Mouse (Mus musculus) ES-E14 (cell line): ENCODE results near the gene Rabgap1l.

Experiments used
- CHD2 ChIP-seq: IDR thresholded peaks from 2 replicates; pipeline ENCODE4 v1.6.1; 2014; ENCODE audit warnings: mild to moderate bottlenecking, low read depth, low read length, inconsistent platforms
- ZC3H11A ChIP-seq: IDR thresholded peaks from 2 replicates; pipeline ENCODE4 v1.6.1; 2012; ENCODE audit warnings: low read depth, mild to moderate bottlenecking, inconsistent platforms, low read length, borderline replicate concordance
- ZNF384 ChIP-seq: IDR thresholded peaks from 2 replicates; pipeline ENCODE4 v1.6.1; 2012; ENCODE audit warnings: low read depth, low read length, inconsistent platforms

DNA sequence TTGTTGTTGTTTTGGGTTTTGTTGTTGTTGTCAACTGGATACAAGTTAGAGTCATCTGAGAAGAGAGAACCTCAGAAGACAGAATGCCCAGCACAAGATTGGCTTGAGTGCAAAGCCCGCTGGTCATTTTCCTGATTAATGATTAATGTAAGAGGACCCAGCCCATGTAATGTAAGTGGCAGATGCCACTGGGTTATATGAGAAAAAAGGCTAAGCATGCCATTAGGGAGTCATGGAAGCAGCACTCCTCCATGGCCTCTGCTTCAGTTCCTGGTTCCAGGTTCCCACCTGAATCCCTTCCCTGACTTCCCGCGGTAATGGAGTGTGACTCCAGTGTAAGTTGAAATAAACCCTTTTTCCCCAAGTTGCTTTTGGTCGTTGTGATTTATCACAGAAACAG is 480.4 kb downstream of the Rabgap1l start:
- TF ChIP-seq ZC3H11A = no peak
- TF ChIP-seq ZNF384 = no peak
- no peak for TF ChIP-seq CHD2
